Mouse (Mus musculus): ENCODE measurements around the gene Psmc3ip. TPM values are rescaled to one million over a fixed set of nuclear protein-coding genes. Genes with fewer than 3 reads are reported as not detected.
A peak's percentile ranks its signal among the peaks of the same experiment; 100 is the strongest.

The Psmc3ip gene
- total RNA-seq, 2 experiments from 2014 or later: 11.7 to 13.6 TPM

- DNase-seq: no peak
These were observed 17.1 kb downstream of the Psmc3ip start, which contains the start of gene Hsd17b1 for GRCm38 (mm10) chr11:101078121-101078520. TSS of gene Hsd17b1 (plus strand) at chr11:101078411.

GRCm38 (mm10) chr11:101071810-101072428, 23.3 kb downstream of the Psmc3ip start:
- DNase-seq: no peak

- DNase-seq: no peak
These were observed 24.2 kb downstream of the Psmc3ip start for GRCm38 (mm10) chr11:101070987-101071386.

- DNase-seq: no peak
These were observed 25.1 kb downstream of the Psmc3ip start for GRCm38 (mm10) chr11:101070189-101070527.

- peak; percentile 96 for DNase-seq
These were observed 25.6 kb downstream of the Psmc3ip start, which contains the start of gene Naglu for GRCm38 (mm10) chr11:101069391-101070188. TSS of gene Naglu (plus strand) at chr11:101070012.

- DNase-seq: peak; percentile 92
These were observed 28.5 kb downstream of the Psmc3ip start for GRCm38 (mm10) chr11:101066549-101067412.

GRCm38 (mm10) chr11:101065002-101065401, 30.2 kb downstream of the Psmc3ip start:
- DNase-seq: no peak

- DNase-seq: no peak
These were observed 30.8 kb downstream of the Psmc3ip start for GRCm38 (mm10) chr11:101064462-101064861.

- peak; percentile 85 for DNase-seq
These were observed 31.4 kb downstream of the Psmc3ip start for GRCm38 (mm10) chr11:101063676-101064327.

- DNase-seq: no peak
These were observed 32.1 kb downstream of the Psmc3ip start for GRCm38 (mm10) chr11:101062971-101063675.

GRCm38 (mm10) chr11:101062165-101062884, 32.9 kb downstream of the Psmc3ip start:
- DNase-seq: peak; percentile 64

- no peak for DNase-seq
These were observed 34.2 kb downstream of the Psmc3ip start for GRCm38 (mm10) chr11:101061049-101061448.

GRCm38 (mm10) chr11:101060126-101060525, 35.1 kb downstream of the Psmc3ip start:
- peak; percentile 87 for DNase-seq

- no peak for DNase-seq
These were observed 35.8 kb downstream of the Psmc3ip start for GRCm38 (mm10) chr11:101059473-101059872.

GRCm38 (mm10) chr11:101058726-101059125, 36.5 kb downstream of the Psmc3ip start:
- DNase-seq: peak; percentile 66

- peak; percentile 95 for DNase-seq
These were observed 37.4 kb downstream of the Psmc3ip start for GRCm38 (mm10) chr11:101057860-101058259.

GRCm38 (mm10) chr11:101056885-101057284, 38.4 kb downstream of the Psmc3ip start:
- DNase-seq: peak; percentile 70

- peak; percentile 43 for DNase-seq
These were observed 39.8 kb downstream of the Psmc3ip start for GRCm38 (mm10) chr11:101055418-101055817.

GRCm38 (mm10) chr11:101053974-101054373, 41.3 kb downstream of the Psmc3ip start:
- DNase-seq: no peak

GRCm38 (mm10) chr11:101052751-101053473, 42.3 kb downstream of the Psmc3ip start:
- peak; percentile 62 for DNase-seq

Measured in heart, postnatal 4 days (tissue).